In genomic region chr16:78316849-78317248, GRCm38 (mm10) we compare ENCODE assay signal across 9 mouse cellular contexts. TPM values are rescaled to one million over a fixed set of nuclear protein-coding genes. Genes with fewer than 3 reads are reported as not detected.
DNase-seq lines count a peak whose midpoint lies in the region; ATAC-seq and TF ChIP-seq lines count a peak whose summit lies in the region.
"Had no signal": no experiment of that assay in that cellular context is flagged by ENCODE, and none has a peak within 500 bp of the region (broad histone marks: within the 10 kb centered on the region; RNA-seq: fewer than 3 reads in every experiment).

No protein-coding gene starts in this region.

- WGBS in limb, embryonic 11.5 days = 89% methylated on average over 9 of the region's 9 CpGs
- WGBS in limb, embryonic 10.5 days = 90% methylated on average over 9 of the region's 9 CpGs
- WGBS in midbrain, postnatal 0 days = 80% methylated on average over 9 of the region's 9 CpGs

- H3K9me3 ChIP-seq in limb, embryonic 11.5 days (ENCODE audit: control insufficient read depth, low read length) = no peaks in the 10 kb centered on the region
- H3K9me3 ChIP-seq in limb, embryonic 10.5 days (replicated peaks) = no peaks in the 10 kb centered on the region
- no peaks in the 10 kb centered on the region for H3K9me3 ChIP-seq in midbrain, postnatal 0 days (ENCODE audit: low read length)
- H3K9me3 ChIP-seq: megakaryocyte, embryonic 14.5 days had no signal

- H3K27me3 ChIP-seq in limb, embryonic 11.5 days (ENCODE audit: control insufficient read depth, insufficient read depth, low read length) = no peaks in the 10 kb centered on the region
- no peaks in the 10 kb centered on the region for H3K27me3 ChIP-seq in limb, embryonic 10.5 days (ENCODE audit: low read depth, poor library complexity, severe bottlenecking)
- H3K27me3 ChIP-seq in midbrain, postnatal 0 days (ENCODE audit: insufficient read depth, low read length) = no peaks in the 10 kb centered on the region

- H3K9ac ChIP-seq in limb, embryonic 11.5 days (ENCODE audit: low read length) = no peak overlapping the region
- no peak overlapping the region for H3K9ac ChIP-seq in midbrain, postnatal 0 days (replicated peaks; ENCODE audit: low read length, poor library complexity, severe bottlenecking)

- H3K4me3 ChIP-seq in limb, embryonic 11.5 days (ENCODE audit: low read depth, low read length) = no peak overlapping the region
- no peak overlapping the region for H3K4me3 ChIP-seq in limb, embryonic 10.5 days
- no peak overlapping the region for H3K4me3 ChIP-seq in midbrain, postnatal 0 days (ENCODE audit: low read depth, low read length)
- H3K4me3 ChIP-seq: megakaryocyte, embryonic 14.5 days had no signal

- no peaks in the 10 kb centered on the region for H3K36me3 ChIP-seq in limb, embryonic 11.5 days (ENCODE audit: control insufficient read depth, insufficient read depth, low read length)
- no peaks in the 10 kb centered on the region for H3K36me3 ChIP-seq in limb, embryonic 10.5 days
- no peaks in the 10 kb centered on the region for H3K36me3 ChIP-seq in midbrain, postnatal 0 days (ENCODE audit: insufficient read depth, low read length)

- H3K4me1 ChIP-seq in limb, embryonic 11.5 days (ENCODE audit: control insufficient read depth, insufficient read depth, low read length) = no peaks in the 10 kb centered on the region
- H3K4me1 ChIP-seq in limb, embryonic 10.5 days = peaks cover 9% of the 10 kb centered on the region; the same call in 1 of the 2 replicates
- H3K4me1 ChIP-seq in midbrain, postnatal 0 days (ENCODE audit: insufficient read depth, low read length) = 0 out of 2 replicates have a peak, but pooled peaks cover 6% of the 10 kb centered on the region
- H3K4me1 ChIP-seq: megakaryocyte, embryonic 14.5 days had no signal

- peak; percentile 75 for TF ChIP-seq CTCF in midbrain, postnatal 0 days (IDR thresholded peaks at IDR 0.05)

- no peak for ATAC-seq in limb, embryonic 11.5 days (ENCODE audit: insufficient number of reproducible peaks, low FRiP score, low TSS enrichment, low read depth)
- ATAC-seq in granulocyte monocyte progenitor cell, adult 5-6 weeks (replicated peaks; ENCODE audit: poor library complexity, severe bottlenecking) = peak; percentile 86
- 0 out of 2 replicates have a peak, but pooled peaks have one; percentile 44 for ATAC-seq in midbrain, postnatal 0 days (ENCODE audit: low FRiP score)
- no peak for ATAC-seq in erythroblast, adult 5-6 weeks (replicated peaks; ENCODE audit: low FRiP score, poor library complexity, severe bottlenecking)

- DNase-seq in limb, embryonic 11.5 days (ENCODE audit: low spot score) = peak; percentile 36
- DNase-seq in limb, embryonic 10.5 days (ENCODE audit: low spot score) = no peak
- DNase-seq in NIH3T3 (ENCODE audit: low read depth) = peak; percentile 13
- DNase-seq in cerebellum, adult 9-10 months = peak; percentile 36
- peak; percentile 71 to 76 for DNase-seq in layer of hippocampus, postnatal 10 days (ENCODE audit: low spot score in 2 of 2)
- peak; percentile 67 for DNase-seq in midbrain, postnatal 0 days (ENCODE audit: low spot score)

- H3K27ac ChIP-seq in limb, embryonic 11.5 days (replicated peaks; ENCODE audit: low read depth, low read length) = no peak overlapping the region
- no peak overlapping the region for H3K27ac ChIP-seq in limb, embryonic 10.5 days
- no peak overlapping the region for H3K27ac ChIP-seq in midbrain, postnatal 0 days (ENCODE audit: low read depth, low read length)

- H3K4me2 ChIP-seq in limb, embryonic 11.5 days (ENCODE audit: low read depth, severe bottlenecking) = no peak overlapping the region
- H3K4me2 ChIP-seq in midbrain, postnatal 0 days (ENCODE audit: low read depth, low read length, poor library complexity, severe bottlenecking) = no peak overlapping the region

RNA-seq across cellular contexts. Expression of gene Cxadr, which starts 15.6 kb away (rescaled TPM):
- 22.9 and 24.4 TPM in 2 replicates for polyA plus RNA-seq in limb, embryonic 11.5 days (2014; fragmentation: Nextera tagmentation; extraction: Ambion mirVana)
- polyA plus RNA-seq in limb, embryonic 10.5 days (2016; fragmentation: Nextera tagmentation; extraction: Ambion mirVana) = 19.6 and 29.4 TPM in 2 replicates
- total RNA-seq in granulocyte monocyte progenitor cell, adult 5-6 weeks (2014; fragmentation: Nextera tagmentation) = 0.41 and 4.8 TPM in 2 replicates
- 0.98 and 1.2 TPM in 2 replicates for total RNA-seq in granulocyte monocyte progenitor cell, adult 5-6 weeks (2017)
- total RNA-seq in layer of hippocampus, postnatal 10 days (2021) = 100 to 1,000 TPM; 158 to 175 TPM
- total RNA-seq in midbrain, postnatal 0 days (2014; rRNA removed) = 346 and 458 TPM in 2 replicates
- polyA plus RNA-seq in midbrain, postnatal 0 days (2015; fragmentation: Nextera tagmentation; extraction: Ambion mirVana) = 167 and 178 TPM in 2 replicates
- 0.96 and 2.1 TPM in 2 replicates for total RNA-seq in erythroblast, adult 5-6 weeks (2015; ENCODE audit: low replicate concordance)
- 2.4 and 12.4 TPM in 2 replicates for total RNA-seq in erythroblast, adult 5-6 weeks (2017; ENCODE audit: low replicate concordance)

Comparison
In these comparisons a context has a peak if more than half of its experiments do, and no peak if none do; other contexts are left out.
1. ATAC-seq: peak in granulocyte monocyte progenitor cell, adult 5-6 weeks (single experiment) and midbrain, postnatal 0 days (single experiment); none in limb, embryonic 11.5 days (single experiment) and erythroblast, adult 5-6 weeks (single experiment).
2. RNA of gene Cxadr, which starts 15.6 kb away (total RNA-seq): 346 to 458 TPM in midbrain, postnatal 0 days and 158 to 175 TPM in layer of hippocampus, postnatal 10 days; 0.96 to 12.4 TPM in erythroblast, adult 5-6 weeks and 0.41 to 4.8 TPM in granulocyte monocyte progenitor cell, adult 5-6 weeks; every median in the first group is over 10 times any median in the second.